Mouse (Mus musculus) heart, postnatal 0 days (tissue): ENCODE measurements around the gene Pcid2. TPM values are rescaled to one million over a fixed set of nuclear protein-coding genes. Genes with fewer than 3 reads are reported as not detected.

Experiments used
- ATAC-seq: fragments of 200-750 bp; cut with Nextera tagmentation; 2 replicates; pipeline ENCODE4 v1.8.0; 2017; ENCODE audit warnings: low read depth, moderate number of reproducible peaks, moderate library complexity; ENCODE audit not compliant: insufficient read depth
- DNase-seq: peaks from one replicate; pipeline ENCODE4 v3.0.0-alpha.2; 2016; ENCODE audit warnings: low spot score
- H3K27ac ChIP-seq: fragments of 300-500 bp; sonication (generic); 2 replicates; pipeline ENCODE4 v1.5.1; 2014; ENCODE audit warnings: low read depth, mild to moderate bottlenecking
- H3K27me3 ChIP-seq: fragments of 300-500 bp; sonication (generic); 2 replicates; pipeline ENCODE4 v1.6.1; 2014; ENCODE audit warnings: low read length, mixed read lengths; ENCODE audit not compliant: control insufficient read depth, insufficient read depth
- H3K36me3 ChIP-seq: fragments of 300-500 bp; sonication (generic); replicated peaks from 2 replicates; pipeline ENCODE4 v1.6.1; 2014; ENCODE audit warnings: low read length, mixed read lengths; ENCODE audit not compliant: control insufficient read depth, insufficient read depth
- H3K4me1 ChIP-seq: fragments of 300-500 bp; sonication (generic); 2 replicates; pipeline ENCODE4 v1.6.1; 2014; ENCODE audit warnings: antibody characterized with exemption; ENCODE audit not compliant: control insufficient read depth, insufficient read depth
- H3K4me2 ChIP-seq: fragments of 300-500 bp; sonication (generic); 2 replicates; pipeline ENCODE4 v1.6.1; 2014; ENCODE audit warnings: low read depth, mild to moderate bottlenecking, low read length, moderate library complexity
- H3K4me3 ChIP-seq: fragments of 300-500 bp; sonication (generic); 2 replicates; pipeline ENCODE4 v1.5.1; 2014; ENCODE audit warnings: low read depth, low read length
- H3K9ac ChIP-seq: fragments of 300-500 bp; sonication (generic); replicated peaks from 2 replicates; pipeline ENCODE4 v1.6.1; 2014; ENCODE audit warnings: low read depth, low read length, mixed read lengths
- H3K9me3 ChIP-seq: fragments of 300-500 bp; sonication (generic); replicated peaks from 2 replicates; pipeline ENCODE4 v1.6.1; 2016; ENCODE audit warnings: low read length; ENCODE audit not compliant: control insufficient read depth
- CTCF ChIP-seq: IDR thresholded peaks from 2 replicates; pipeline ENCODE4 v1.5.1; 2016; ENCODE audit warnings: antibody characterized with exemption, control low read depth, low read depth
- EP300 ChIP-seq: IDR thresholded peaks from 2 replicates; pipeline ENCODE4 v1.6.1; 2016; ENCODE audit warnings: antibody characterized with exemption, low read depth
- WGBS: fragments of 180-500 bp; shearing (Covaris S2); extraction: QIAGEN DNeasy Blood & Tissue Kit; methylation state at CpG from one replicate; pipeline ENCODE4 v1.1.7; 2014; 5-methylcytosine and 5-hydroxymethylcytosine counted together
- microRNA-seq: library from miRNA; unstranded; fragments of <30 nt; microRNA quantifications from one replicate; pipeline ENCODE4, GENCODE M21; 2016
- polyA plus RNA-seq: library from polyadenylated mRNA; unstranded; fragments of >200 nt; fragmentation: Nextera tagmentation; extraction: Ambion mirVana; gene quantifications from 2 replicates; pipeline ENCODE4 v1.2.1, GENCODE M21; 2015
- total RNA-seq: library from RNA; depleted of rRNA; stranded (reverse); fragments of >200 nt; gene quantifications from 2 replicates; pipeline ENCODE4 v1.2.3, GENCODE M21; 2014; ENCODE audit warnings: low replicate concordance; rRNA removed

Gene Pcid2
- total and polyA plus RNA-seq, 2 experiments from 2014 or later = 12.4 to 13.1 TPM

- Histone ChIP-seq H3K9me3 (no peaks in the 10 kb centered on the region), H3K36me3 (no peaks in the 10 kb centered on the region), H3K27ac (peak within 1 kb of the TSS; percentile 7; the same call in 1 of the 2 replicates), H3K4me1 (peaks cover 10% of the 10 kb centered on the region), H3K4me2 (no peak within 1 kb of the TSS), H3K4me3 (no peak within 1 kb of the TSS), H3K27me3 (no peaks in the 10 kb centered on the region), H3K9ac (no peak within 1 kb of the TSS)
- DNase-seq (peak; percentile 9), ATAC-seq (peak; percentile 42)
- no peak for TF ChIP-seq EP300
- TF ChIP-seq CTCF = no peak
- whole genome bisulfite sequencing = 50% methylated on average over 7 of the region's 7 CpGs
Measured at GRCm38 (mm10) chr8:13037015-13037414, 68.2 kb downstream of the Pcid2 start, which contains the start of gene F10. Gene F10 (plus strand): TSS chr8:13037308.

GRCm38 (mm10) chr8:13036346-13036812 lies 68.9 kb downstream of the Pcid2 start:
- Histone ChIP-seq H3K4me3 (no peak overlapping the region), H3K27ac (no peak overlapping the region), H3K9me3 (no peaks in the 10 kb centered on the region), H3K36me3 (no peaks in the 10 kb centered on the region), H3K4me2 (no peak overlapping the region), H3K4me1 (peaks cover 10% of the 10 kb centered on the region), H3K9ac (no peak overlapping the region), H3K27me3 (no peaks in the 10 kb centered on the region)
- 52% methylated on average over 10 of the region's 10 CpGs for WGBS
- no peak for TF ChIP-seq CTCF
- ATAC-seq (peak; percentile 67), DNase-seq (peak; percentile 65)

GRCm38 (mm10) chr8:13028482-13028881 lies 76.8 kb downstream of the Pcid2 start:
- H3K4me2 ChIP-seq = no peak overlapping the region
- no peak for TF ChIP-seq CTCF
- TF ChIP-seq EP300 = no peak
- H3K9me3 ChIP-seq = no peaks in the 10 kb centered on the region
- no peak overlapping the region for H3K27ac ChIP-seq
- ATAC-seq = no peak
- H3K4me1 ChIP-seq = no peaks in the 10 kb centered on the region
- no peaks in the 10 kb centered on the region for H3K27me3 ChIP-seq
- WGBS = 74% methylated on average over 5 of the region's 5 CpGs
- no peak overlapping the region for H3K4me3 ChIP-seq
- no peak overlapping the region for H3K9ac ChIP-seq
- no peaks in the 10 kb centered on the region for H3K36me3 ChIP-seq
- no peak for DNase-seq

- Histone ChIP-seq H3K4me1 (no peaks in the 10 kb centered on the region), H3K4me2 (no peak overlapping the region), H3K4me3 (no peak overlapping the region), H3K9ac (no peak overlapping the region), H3K27ac (no peak overlapping the region), H3K9me3 (no peaks in the 10 kb centered on the region), H3K36me3 (no peaks in the 10 kb centered on the region), H3K27me3 (no peaks in the 10 kb centered on the region)
- DNase-seq (no peak), ATAC-seq (no peak)
- 77% methylated on average over 5 of the region's 5 CpGs for WGBS
- TF ChIP-seq CTCF = no peak
- no peak for TF ChIP-seq EP300
Measured at GRCm38 (mm10) chr8:13027615-13028014, 77.6 kb downstream of the Pcid2 start.

Small RNA genes within 50 kb of the gene (microRNA-seq; reads per million reads assigned to microRNA genes)
- gene Mir7065 = not detected

Other genes with a start within 250 kb of the Pcid2 start
- gene Mcf2l, start 231.7 kb downstream of the Pcid2 start, total RNA-seq = 22.1 and 22.9 TPM in 2 replicates
- gene Mcf2l, start 231.7 kb downstream of the Pcid2 start, polyA plus RNA-seq = 6.6 and 7.5 TPM in 2 replicates
- gene F7, start 79.4 kb downstream of the Pcid2 start, total RNA-seq = not detected in 2 replicates
- gene F7, start 79.4 kb downstream of the Pcid2 start, polyA plus RNA-seq = not detected in 2 replicates
- gene F10, start 68.2 kb downstream of the Pcid2 start, total RNA-seq = 0.19 TPM in 1 of 2 replicates, not detected in the other
- 0.22 and 0.37 TPM in 2 replicates for gene F10, start 68.2 kb downstream of the Pcid2 start, polyA plus RNA-seq
- not detected in 2 replicates for gene Proz, start 44.5 kb downstream of the Pcid2 start, total RNA-seq
- 0.10 TPM in 2 replicates for gene Proz, start 44.5 kb downstream of the Pcid2 start, polyA plus RNA-seq
- gene Cul4a, start 162 bp upstream of the Pcid2 start, total RNA-seq = 140 and 158 TPM in 2 replicates
- gene Cul4a, start 162 bp upstream of the Pcid2 start, polyA plus RNA-seq = 81.4 and 88.2 TPM in 2 replicates
- 317 and 327 TPM in 2 replicates for gene Lamp1, start 53.7 kb upstream of the Pcid2 start, total RNA-seq
- gene Lamp1, start 53.7 kb upstream of the Pcid2 start, polyA plus RNA-seq = 266 and 267 TPM in 2 replicates
- gene Grtp1, start 95.2 kb upstream of the Pcid2 start, total RNA-seq = 4.4 and 9.9 TPM in 2 replicates
- gene Grtp1, start 95.2 kb upstream of the Pcid2 start, polyA plus RNA-seq = 10.0 and 11.9 TPM in 2 replicates
- 252 and 255 TPM in 2 replicates for gene Adprhl1, start 148.7 kb upstream of the Pcid2 start, total RNA-seq
- gene Adprhl1, start 148.7 kb upstream of the Pcid2 start, polyA plus RNA-seq = 317 and 337 TPM in 2 replicates
- 31.8 and 37.7 TPM in 2 replicates for gene Dcun1d2, start 182.7 kb upstream of the Pcid2 start, total RNA-seq
- 27.8 and 30.5 TPM in 2 replicates for gene Dcun1d2, start 182.7 kb upstream of the Pcid2 start, polyA plus RNA-seq
- 9.0 and 10.8 TPM in 2 replicates for gene Tmco3, start 182.7 kb upstream of the Pcid2 start, total RNA-seq
- 16.7 and 18.3 TPM in 2 replicates for gene Tmco3, start 182.7 kb upstream of the Pcid2 start, polyA plus RNA-seq
- 20.9 and 38.6 TPM in 2 replicates for gene Tfdp1, start 233.3 kb upstream of the Pcid2 start, total RNA-seq
- 47.4 and 48.0 TPM in 2 replicates for gene Tfdp1, start 233.3 kb upstream of the Pcid2 start, polyA plus RNA-seq